Mouse (Mus musculus) hindbrain, embryonic 12.5 days (tissue): ENCODE data around the gene Mafb. TPM values are rescaled to one million over a fixed set of nuclear protein-coding genes. Genes with fewer than 3 reads are reported as not detected.

Experiments
- ATAC-seq: fragments of 200-750 bp; cut with Nextera tagmentation; 2 replicates; pipeline ENCODE4 v1.8.0; 2017; ENCODE audit warnings: moderate TSS enrichment; ENCODE audit not compliant: low FRiP score
- H3K27ac ChIP-seq: fragments of 300-500 bp; sonication (generic); 2 replicates; pipeline ENCODE4 v1.5.1; 2016; ENCODE audit warnings: mild to moderate bottlenecking
- H3K27me3 ChIP-seq: fragments of 300-500 bp; sonication (generic); 2 replicates; pipeline ENCODE4 v1.6.1; 2016; ENCODE audit warnings: mild to moderate bottlenecking
- H3K36me3 ChIP-seq: fragments of 300-500 bp; sonication (generic); 2 replicates; pipeline ENCODE4 v1.6.1; 2016; ENCODE audit warnings: mild to moderate bottlenecking
- H3K4me1 ChIP-seq: fragments of 300-500 bp; sonication (generic); 2 replicates; pipeline ENCODE4 v1.6.1; 2016
- H3K4me2 ChIP-seq: fragments of 300-500 bp; sonication (generic); replicated peaks from 2 replicates; pipeline ENCODE4 v1.6.1; 2016; ENCODE audit warnings: mild to moderate bottlenecking
- H3K4me3 ChIP-seq: fragments of 300-500 bp; sonication (generic); 2 replicates; pipeline ENCODE4 v1.5.1; 2016; ENCODE audit warnings: mild to moderate bottlenecking
- H3K9ac ChIP-seq: fragments of 300-500 bp; sonication (generic); 2 replicates; pipeline ENCODE4 v1.6.1; 2016; ENCODE audit warnings: mild to moderate bottlenecking, moderate library complexity
- H3K9me3 ChIP-seq: fragments of 300-500 bp; sonication (generic); replicated peaks from 2 replicates; pipeline ENCODE4 v1.6.1; 2016; ENCODE audit warnings: mild to moderate bottlenecking
- WGBS: fragments of 180-500 bp; shearing (Covaris S2); methylation state at CpG from one replicate; pipeline ENCODE4 v1.1.7; 2016; 5-methylcytosine and 5-hydroxymethylcytosine counted together
- polyA plus RNA-seq: library from polyadenylated mRNA; unstranded; fragments of >200 nt; fragmentation: Nextera tagmentation; extraction: Ambion mirVana; gene quantifications from 2 replicates; pipeline ENCODE4 v1.2.1, GENCODE M21; 2016

The Mafb gene
- polyA plus RNA-seq, 1 experiment from 2014 or later, result 17.9 TPM

DNA sequence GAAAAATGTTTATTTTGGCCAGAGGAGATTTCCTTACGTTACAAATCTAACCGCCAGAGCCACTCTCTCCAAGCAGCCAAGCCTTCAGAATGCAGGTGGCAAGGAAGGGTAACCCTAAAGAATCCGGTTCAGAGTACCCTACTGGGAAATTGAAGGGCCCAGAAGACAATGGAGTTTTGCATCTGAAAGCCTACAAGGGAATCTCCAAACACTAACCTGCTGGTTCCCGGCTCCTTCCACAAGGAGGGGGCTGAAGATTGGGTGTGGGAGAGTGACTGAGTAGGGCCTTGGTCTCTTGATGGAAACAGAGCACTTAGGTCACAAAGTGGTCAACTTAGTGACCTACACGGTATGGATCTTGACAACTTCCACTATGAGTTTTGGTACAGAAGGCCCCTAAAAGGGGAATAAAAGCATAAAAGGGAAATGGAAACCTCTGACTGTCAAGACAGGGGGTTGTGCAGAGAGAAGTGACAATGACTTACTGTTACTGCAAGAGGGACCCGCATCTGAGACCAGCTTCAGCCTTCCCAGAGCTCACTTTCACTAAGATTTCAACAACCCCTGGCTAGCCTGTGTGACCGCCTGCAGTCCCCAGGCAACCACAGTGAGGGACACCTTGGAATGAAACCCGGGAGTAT lies 6.5 kb downstream of the Mafb start:
- no peak overlapping the region for H3K4me2 ChIP-seq
- 8% methylated on average over 8 of the region's 8 CpGs for WGBS
- no peak for ATAC-seq

DNA sequence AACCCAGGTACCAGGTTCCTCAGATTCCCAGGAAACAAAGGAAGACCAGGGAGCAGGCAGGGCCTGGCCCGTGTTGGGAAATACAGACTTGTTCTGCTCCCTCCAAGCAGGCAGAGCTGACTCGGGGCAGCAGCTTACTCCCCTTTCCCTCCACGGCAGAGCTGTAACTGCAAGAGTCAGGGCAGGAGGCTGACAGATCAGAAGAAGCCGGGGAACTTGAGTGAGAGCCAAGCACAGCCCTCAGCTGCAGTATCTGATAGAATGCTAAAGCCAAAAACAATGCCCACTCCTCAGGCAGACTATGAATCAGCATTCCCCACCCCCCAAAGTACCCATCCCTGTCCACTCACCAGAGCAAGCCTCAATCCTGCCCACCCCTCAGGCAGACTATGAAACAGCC lies 8.0 kb downstream of the Mafb start:
- WGBS, result 4% methylated on average over 4 of the region's 4 CpGs
- no peaks in the 10 kb centered on the region for H3K36me3 ChIP-seq
- ATAC-seq, result 0 out of 2 replicates have a peak, but pooled peaks have one; percentile 13
- H3K27ac ChIP-seq, result no peak overlapping the region
- no peaks in the 10 kb centered on the region for H3K9me3 ChIP-seq
- H3K9ac ChIP-seq, result no peak overlapping the region
- no peak overlapping the region for H3K4me3 ChIP-seq
- no peak overlapping the region for H3K4me2 ChIP-seq
- H3K4me1 ChIP-seq, result peaks cover 19% of the 10 kb centered on the region
- H3K27me3 ChIP-seq, result peaks cover 66% of the 10 kb centered on the region

More for the DNA sequence above, 6.5 kb downstream of the Mafb start:
- H3K36me3 ChIP-seq, result no peaks in the 10 kb centered on the region
- peaks cover 31% of the 10 kb centered on the region for H3K4me1 ChIP-seq
- peaks cover 71% of the 10 kb centered on the region for H3K27me3 ChIP-seq
- no peak overlapping the region for H3K4me3 ChIP-seq
- no peaks in the 10 kb centered on the region for H3K9me3 ChIP-seq
- no peak overlapping the region for H3K27ac ChIP-seq
- no peak overlapping the region for H3K9ac ChIP-seq

DNA sequence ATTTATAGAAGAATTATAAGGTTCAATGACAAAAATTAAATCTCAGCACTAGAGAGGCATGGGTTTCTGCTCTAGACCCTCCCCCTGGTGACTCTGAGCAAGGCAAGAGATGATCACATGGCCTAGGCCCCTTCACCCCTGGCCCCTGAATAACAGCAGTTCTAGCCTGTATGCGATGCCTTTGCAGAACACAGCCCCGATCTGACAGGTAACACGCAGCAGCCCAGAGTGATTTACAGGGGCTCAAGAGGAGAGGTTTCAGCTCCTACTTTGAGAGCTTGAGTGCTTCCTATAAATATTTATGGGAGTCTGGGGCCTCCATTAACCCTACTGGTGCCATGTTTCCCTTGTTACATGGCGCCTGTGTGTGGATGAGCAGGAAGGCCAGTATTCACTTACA lies 9.4 kb downstream of the Mafb start:
- no peaks in the 10 kb centered on the region for H3K36me3 ChIP-seq
- H3K4me3 ChIP-seq, result no peak overlapping the region
- peaks cover 19% of the 10 kb centered on the region for H3K4me1 ChIP-seq
- WGBS, result 54% methylated on average over 4 of the region's 4 CpGs
- no peaks in the 10 kb centered on the region for H3K9me3 ChIP-seq
- H3K9ac ChIP-seq, result no peak overlapping the region
- peaks cover 57% of the 10 kb centered on the region for H3K27me3 ChIP-seq
- ATAC-seq, result 0 out of 2 replicates have a peak, but pooled peaks have one; percentile 32
- H3K27ac ChIP-seq, result no peak overlapping the region
- H3K4me2 ChIP-seq, result no peak overlapping the region

DNA sequence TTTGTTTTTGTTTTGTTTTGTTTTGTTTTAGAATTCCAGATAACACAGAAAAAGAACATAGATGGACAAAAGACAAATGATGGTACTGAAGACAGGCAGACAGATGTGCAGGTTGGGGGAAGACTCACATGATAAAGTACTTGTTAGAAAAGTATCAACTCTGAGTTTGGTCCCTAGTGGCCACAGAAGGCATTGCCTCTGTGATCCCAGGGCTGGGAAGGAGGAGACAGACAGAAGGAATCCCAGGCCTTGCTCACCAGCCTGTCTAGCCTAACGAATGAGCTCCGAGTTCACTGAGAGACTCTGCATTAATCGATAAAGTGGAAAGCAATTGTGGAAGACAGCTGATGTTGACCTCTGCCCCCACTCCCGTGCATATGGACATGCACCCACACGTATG lies 10.7 kb downstream of the Mafb start:
- no peaks in the 10 kb centered on the region for H3K36me3 ChIP-seq
- ATAC-seq, result no peak
- H3K4me1 ChIP-seq, result peaks cover 23% of the 10 kb centered on the region
- H3K27ac ChIP-seq, result no peak overlapping the region
- no peaks in the 10 kb centered on the region for H3K9me3 ChIP-seq
- H3K4me3 ChIP-seq, result no peak overlapping the region
- peaks cover 44% of the 10 kb centered on the region for H3K27me3 ChIP-seq
- no peak overlapping the region for H3K4me2 ChIP-seq
- WGBS, result 51% methylated on average over 5 of the region's 5 CpGs
- H3K9ac ChIP-seq, result no peak overlapping the region

DNA sequence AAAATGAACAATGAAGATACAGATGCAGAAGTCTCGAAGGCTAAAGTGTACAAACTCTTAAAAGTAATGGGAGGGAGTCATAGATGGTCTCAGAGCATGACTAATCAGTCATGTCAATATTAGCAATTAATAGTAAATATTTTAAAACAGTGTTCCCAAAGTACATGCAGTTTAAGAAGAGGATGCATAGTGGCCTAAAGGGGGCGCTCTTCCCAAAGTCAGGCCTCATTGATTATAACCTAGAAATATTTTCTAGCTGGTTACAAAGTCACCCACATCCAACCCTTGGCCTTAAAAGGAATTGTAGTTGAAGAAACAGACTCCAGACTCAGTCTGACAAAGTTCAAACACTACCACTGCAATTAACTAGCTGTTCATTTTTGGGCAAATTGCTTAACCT lies 12.5 kb downstream of the Mafb start:
- H3K4me3 ChIP-seq, result no peak overlapping the region
- H3K4me2 ChIP-seq, result no peak overlapping the region
- no peaks in the 10 kb centered on the region for H3K9me3 ChIP-seq
- no peak overlapping the region for H3K27ac ChIP-seq
- no peaks in the 10 kb centered on the region for H3K36me3 ChIP-seq
- ATAC-seq, result no peak
- WGBS, result 61% methylated on average over 2 of the region's 2 CpGs
- H3K4me1 ChIP-seq, result peaks cover 20% of the 10 kb centered on the region
- H3K9ac ChIP-seq, result no peak overlapping the region
- peaks cover 26% of the 10 kb centered on the region for H3K27me3 ChIP-seq

DNA sequence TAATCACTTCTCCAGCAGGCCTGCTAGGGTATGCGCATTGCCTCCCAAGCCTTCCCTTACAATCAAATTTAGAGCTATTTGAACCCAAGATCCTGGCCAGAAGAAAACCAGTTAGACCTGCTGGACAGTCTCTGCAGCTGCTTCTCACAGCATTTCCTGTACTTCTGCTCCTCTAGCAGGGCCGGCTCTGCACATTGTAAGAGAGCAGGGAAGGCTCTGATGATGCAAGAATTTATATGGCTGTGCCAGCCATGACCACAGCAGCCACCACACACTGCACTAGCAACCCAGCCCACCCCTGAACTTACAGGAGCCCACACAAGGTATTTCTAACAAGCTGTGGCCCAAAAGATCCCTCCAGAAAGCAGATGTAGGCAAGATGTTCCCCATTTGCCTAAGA lies 13.3 kb downstream of the Mafb start:
- no peaks in the 10 kb centered on the region for H3K36me3 ChIP-seq
- no peak overlapping the region for H3K4me2 ChIP-seq
- no peak overlapping the region for H3K4me3 ChIP-seq
- WGBS, result 73% methylated on average over 2 of the region's 2 CpGs
- no peak overlapping the region for H3K27ac ChIP-seq
- peaks cover 18% of the 10 kb centered on the region for H3K4me1 ChIP-seq
- no peak for ATAC-seq
- H3K9me3 ChIP-seq, result no peaks in the 10 kb centered on the region
- no peak overlapping the region for H3K9ac ChIP-seq
- H3K27me3 ChIP-seq, result peaks cover 19% of the 10 kb centered on the region

DNA sequence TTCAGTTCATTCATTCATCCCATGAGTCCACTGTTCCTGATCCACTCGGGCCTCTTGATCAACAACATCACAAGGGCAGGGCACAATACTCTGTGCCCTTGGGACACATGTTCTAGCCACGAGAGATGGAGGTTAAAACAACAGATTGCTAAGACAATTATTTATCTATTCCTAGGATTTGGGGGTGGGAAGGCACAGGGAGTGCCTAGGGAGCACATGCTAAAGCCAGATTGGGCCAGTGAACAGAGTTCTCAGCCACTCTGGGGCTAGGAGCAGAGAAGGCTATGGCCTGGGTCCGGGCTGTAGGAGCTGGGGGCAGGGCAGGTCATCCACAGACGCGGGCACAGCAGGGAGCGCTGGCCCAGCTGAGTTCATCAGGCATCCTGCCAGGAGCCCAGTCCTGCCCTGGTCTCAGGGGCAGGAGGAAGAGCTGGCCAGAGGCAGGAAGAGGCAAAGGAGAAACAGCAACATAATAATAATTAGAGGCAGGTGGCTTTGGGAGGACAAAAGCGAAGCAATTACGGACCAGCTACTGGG lies 15.8 kb downstream of the Mafb start:
- Histone ChIP-seq H3K4me1 (peaks cover 10% of the 10 kb centered on the region), H3K9ac (no peak overlapping the region), H3K27ac (no peak overlapping the region), H3K36me3 (no peaks in the 10 kb centered on the region), H3K4me3 (no peak overlapping the region), H3K9me3 (no peaks in the 10 kb centered on the region), H3K4me2 (no peak overlapping the region), H3K27me3 (peaks cover 2% of the 10 kb centered on the region; the same call in 1 of the 2 replicates)
- 20% methylated on average over 8 of the region's 8 CpGs for WGBS
- ATAC-seq, result no peak

DNA sequence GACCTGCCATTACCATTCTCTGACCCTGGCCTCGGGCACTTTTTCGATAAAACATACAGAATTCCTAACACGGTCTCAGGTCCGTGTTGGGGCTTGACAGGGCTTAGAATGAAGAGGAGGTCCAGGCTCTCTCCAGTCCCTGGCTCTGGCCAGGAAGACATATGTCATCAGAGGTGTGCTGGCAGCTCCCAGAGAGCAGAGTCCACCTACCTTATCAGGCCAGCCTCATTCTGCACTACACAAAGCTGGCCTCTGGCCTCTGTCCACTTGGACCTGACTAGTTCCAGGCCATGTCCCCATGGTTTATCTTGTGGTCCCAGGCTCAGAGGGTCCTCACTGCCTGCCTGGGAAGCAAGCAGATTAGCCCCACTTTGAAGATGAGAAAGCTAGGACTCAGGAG lies 17.3 kb downstream of the Mafb start:
- Histone ChIP-seq H3K4me1 (peaks cover 10% of the 10 kb centered on the region), H3K9ac (no peak overlapping the region), H3K27ac (no peak overlapping the region), H3K4me3 (no peak overlapping the region), H3K9me3 (no peaks in the 10 kb centered on the region), H3K27me3 (peaks cover 6% of the 10 kb centered on the region), H3K36me3 (no peaks in the 10 kb centered on the region), H3K4me2 (no peak overlapping the region)
- no peak for ATAC-seq
- 80% methylated on average over 4 of the region's 4 CpGs for WGBS

DNA sequence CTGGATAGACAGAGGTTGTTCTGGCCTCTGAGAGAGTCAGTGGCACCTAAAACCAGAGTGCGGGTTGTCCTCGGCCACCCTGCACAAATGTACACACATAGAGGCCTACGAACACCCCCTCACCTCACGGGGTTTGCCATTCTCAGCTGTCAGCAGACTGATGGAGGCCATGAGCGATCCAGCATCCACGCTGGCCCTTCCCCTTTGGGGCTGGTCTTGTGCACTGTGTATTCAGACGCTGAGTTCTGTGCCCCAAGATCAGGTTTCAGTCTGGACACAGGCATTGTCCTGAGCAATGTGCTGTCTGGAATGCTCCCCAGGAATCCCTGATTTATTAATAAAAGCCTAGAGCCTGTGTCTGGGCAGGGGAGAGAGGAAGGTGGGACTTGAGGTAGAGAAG lies 18.1 kb downstream of the Mafb start:
- Histone ChIP-seq H3K27ac (no peak overlapping the region), H3K9ac (no peak overlapping the region), H3K36me3 (no peaks in the 10 kb centered on the region), H3K9me3 (no peaks in the 10 kb centered on the region), H3K27me3 (peaks cover 4% of the 10 kb centered on the region), H3K4me3 (no peak overlapping the region), H3K4me2 (no peak overlapping the region), H3K4me1 (peaks cover 10% of the 10 kb centered on the region)
- 31% methylated on average over 7 of the region's 7 CpGs for WGBS
- no peak for ATAC-seq

DNA sequence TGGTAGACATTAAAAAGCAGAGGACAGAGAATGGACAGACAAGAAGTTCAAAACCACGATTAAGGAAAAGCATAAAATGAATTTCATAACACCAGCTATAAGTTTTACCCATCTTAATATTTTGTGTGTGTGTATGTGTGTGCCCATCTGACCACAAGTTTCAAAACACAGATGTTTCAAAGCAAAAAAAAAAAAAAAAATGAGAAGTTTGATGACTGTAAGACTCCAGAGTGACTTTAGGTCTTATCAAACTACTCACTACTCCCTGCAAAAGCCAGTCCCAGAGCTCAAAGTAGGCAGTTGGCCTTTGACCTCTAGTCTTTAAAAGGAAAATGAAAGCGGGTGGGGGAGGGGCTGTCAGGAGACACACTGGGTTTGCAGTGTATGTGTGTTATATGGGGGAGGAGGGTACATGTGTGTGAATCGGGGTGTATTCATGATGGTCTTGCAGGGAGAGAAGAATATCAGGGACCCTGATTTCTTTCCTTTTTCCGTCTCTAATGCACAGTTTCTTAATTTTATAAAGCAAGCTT lies 18.7 kb downstream of the Mafb start:
- peaks cover 10% of the 10 kb centered on the region for H3K4me1 ChIP-seq
- ATAC-seq, result no peak
- H3K27ac ChIP-seq, result no peak overlapping the region
- no peak overlapping the region for H3K4me2 ChIP-seq
- H3K9ac ChIP-seq, result no peak overlapping the region
- H3K4me3 ChIP-seq, result no peak overlapping the region
- no peaks in the 10 kb centered on the region for H3K36me3 ChIP-seq
- WGBS, result 54% methylated on average over 4 of the region's 4 CpGs
- H3K9me3 ChIP-seq, result no peaks in the 10 kb centered on the region
- H3K27me3 ChIP-seq, result peaks cover 3% of the 10 kb centered on the region; the same call in 1 of the 2 replicates

DNA sequence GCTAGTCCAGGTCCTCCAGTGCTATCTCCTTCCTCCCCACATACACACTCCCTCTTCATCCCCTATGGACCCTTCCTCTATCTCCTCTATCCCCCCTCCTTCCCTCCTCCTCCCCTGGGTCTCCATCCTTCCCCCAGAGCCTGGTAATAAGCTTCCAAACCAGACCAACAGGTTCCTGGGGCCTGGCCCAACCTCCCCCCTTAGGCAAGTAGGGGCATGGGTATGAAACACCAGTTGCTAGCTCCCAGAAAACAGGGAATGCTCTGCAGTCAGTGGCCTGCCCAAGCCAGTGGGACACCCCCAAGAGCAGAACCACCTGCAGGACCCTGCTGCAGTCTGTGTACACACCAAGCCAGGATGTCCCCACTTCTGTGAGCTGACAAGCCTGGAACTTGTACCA lies 21.2 kb downstream of the Mafb start:
- Histone ChIP-seq H3K27ac (no peak overlapping the region), H3K4me2 (no peak overlapping the region), H3K27me3 (peaks cover 3% of the 10 kb centered on the region; the same call in 1 of the 2 replicates), H3K36me3 (no peaks in the 10 kb centered on the region), H3K9me3 (no peaks in the 10 kb centered on the region), H3K4me1 (peaks cover 4% of the 10 kb centered on the region; the same call in 1 of the 2 replicates), H3K9ac (no peak overlapping the region), H3K4me3 (no peak overlapping the region)
- ATAC-seq, result no peak

DNA sequence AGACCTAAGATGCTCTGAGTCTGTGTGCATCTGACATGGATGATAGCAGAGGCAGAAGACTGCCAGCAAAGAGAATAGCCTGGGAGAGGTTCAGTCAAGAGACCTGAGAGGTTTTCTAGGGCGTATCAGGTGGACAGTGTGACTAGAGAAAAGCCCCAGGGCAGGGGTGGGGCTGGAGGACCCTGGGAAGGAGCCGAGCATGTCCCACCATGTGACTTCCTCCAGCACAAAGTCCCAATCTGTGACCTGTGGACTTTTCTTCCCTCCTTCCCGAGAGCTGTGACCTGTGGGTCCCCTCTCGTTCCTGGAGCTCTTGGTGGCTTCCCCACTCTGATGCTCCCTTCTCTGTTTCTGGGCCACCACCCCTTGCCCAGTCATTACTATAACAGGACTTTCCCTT lies 26.7 kb downstream of the Mafb start:
- Histone ChIP-seq H3K9ac (no peak overlapping the region), H3K27me3 (no peaks in the 10 kb centered on the region), H3K27ac (no peak overlapping the region), H3K9me3 (no peaks in the 10 kb centered on the region), H3K4me2 (no peak overlapping the region), H3K36me3 (no peaks in the 10 kb centered on the region), H3K4me1 (no peaks in the 10 kb centered on the region), H3K4me3 (no peak overlapping the region)
- ATAC-seq, result no peak
- 64% methylated on average over 4 of the region's 4 CpGs for WGBS

DNA sequence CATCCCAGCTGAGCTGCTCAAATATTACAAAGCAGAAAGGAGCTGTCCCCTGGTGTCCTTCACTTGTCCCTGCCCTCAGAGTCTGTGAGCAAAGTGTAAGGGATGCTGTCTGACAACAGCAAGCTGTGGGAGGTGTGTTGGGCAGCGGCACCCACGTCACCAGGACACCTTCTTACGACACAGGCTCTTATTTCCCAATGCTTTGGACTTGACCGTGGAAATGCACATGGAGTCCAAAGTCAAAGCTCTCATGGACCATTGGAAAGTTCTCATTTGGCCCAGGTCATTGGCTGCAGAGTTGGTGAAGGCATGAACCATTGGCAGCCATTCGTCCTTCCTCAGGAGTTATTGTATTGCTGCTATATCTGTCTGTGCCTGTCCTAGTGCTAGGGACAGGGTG lies 27.3 kb downstream of the Mafb start:
- Histone ChIP-seq H3K9me3 (no peaks in the 10 kb centered on the region), H3K4me3 (no peak overlapping the region), H3K4me1 (no peaks in the 10 kb centered on the region), H3K36me3 (no peaks in the 10 kb centered on the region), H3K27me3 (no peaks in the 10 kb centered on the region), H3K4me2 (no peak overlapping the region), H3K27ac (no peak overlapping the region), H3K9ac (no peak overlapping the region)
- WGBS, result 92% methylated on average over 5 of the region's 5 CpGs
- ATAC-seq, result no peak
